Mouse (Mus musculus): ENCODE data around the gene Tgfbr1.

- TF ChIP-seq CTCF (IDR thresholded peaks at IDR 0.05), result no peak
- no peak for TF ChIP-seq EP300 (IDR thresholded peaks at IDR 0.05; ENCODE audit: insufficient read depth, low read depth, low read length)
Measured at GRCm38 (mm10) chr4:47417871-47418270, 64.8 kb downstream of the Tgfbr1 start.

All from heart, adult 2 months (tissue).